Mouse (Mus musculus): ENCODE measurements around the gene S100a3.
A peak's percentile ranks its signal among the peaks of the same experiment; 100 is the strongest.

- TF ChIP-seq ZC3H11A (IDR thresholded peaks at IDR 0.05; ENCODE audit: borderline replicate concordance, low read depth, low read length) (peak; percentile 45; the same call in 1 of the 2 replicates), MAFK (IDR thresholded peaks at IDR 0.05; ENCODE audit: insufficient read depth, low read depth, low read length) (no peak)
Observed at GRCm38 (mm10) chr3:90615415-90615814, 55.0 kb downstream of the S100a3 start.
